Mouse (Mus musculus) gastrocnemius, adult 8-10 months (tissue): ENCODE results near the gene Lin7c. TPM values are rescaled to one million over a fixed set of nuclear protein-coding genes. Genes with fewer than 3 reads are reported as not detected.
A peak's percentile ranks its signal among the peaks of the same experiment; 100 is the strongest.
"Not testable (repeated sequence)": the region's sequence is repeated elsewhere in the genome, so short reads cannot be mapped to it uniquely, and the experiment has no call there.

Experiments used
- DNase-seq, 2 experiments: peaks; one replicate each; pipeline ENCODE4 v3.0.0; 2022; ENCODE audit warnings: low spot score in 2 of 2
- total RNA-seq, 4 experiments: library from RNA; stranded (reverse); gene quantifications; 2 replicates each; pipeline ENCODE4 v1.2.4; 2022

Lin7c gene
- total RNA-seq: 10 to 100 TPM; 25.4 to 28.1 (median 27.6) TPM

DNA sequence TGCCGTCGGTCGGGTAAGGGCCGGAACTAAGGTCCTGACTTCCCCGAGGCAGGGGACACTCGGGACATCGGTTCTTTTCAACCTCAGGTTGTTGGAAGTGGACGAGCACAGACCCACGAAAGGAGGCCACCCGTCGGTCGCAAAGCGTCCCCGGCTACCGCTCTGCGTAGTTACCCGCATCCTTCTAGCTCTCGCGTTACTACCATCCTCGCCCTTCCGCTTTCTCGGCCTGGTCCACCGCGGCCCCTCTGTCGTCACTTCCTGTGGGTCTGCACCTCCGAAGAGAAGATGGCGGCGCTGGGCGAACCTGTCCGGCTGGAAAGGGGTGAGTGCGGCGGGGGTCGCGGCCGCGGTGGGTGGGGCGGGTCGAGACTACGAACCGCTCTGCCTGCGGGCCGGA lies at the start of gene Lin7c:
Gene Lin7c (plus strand): TSS at position 257 of the 400 bp plus-strand sequence.
- DNase-seq: peak; percentile 85 to 91

DNA sequence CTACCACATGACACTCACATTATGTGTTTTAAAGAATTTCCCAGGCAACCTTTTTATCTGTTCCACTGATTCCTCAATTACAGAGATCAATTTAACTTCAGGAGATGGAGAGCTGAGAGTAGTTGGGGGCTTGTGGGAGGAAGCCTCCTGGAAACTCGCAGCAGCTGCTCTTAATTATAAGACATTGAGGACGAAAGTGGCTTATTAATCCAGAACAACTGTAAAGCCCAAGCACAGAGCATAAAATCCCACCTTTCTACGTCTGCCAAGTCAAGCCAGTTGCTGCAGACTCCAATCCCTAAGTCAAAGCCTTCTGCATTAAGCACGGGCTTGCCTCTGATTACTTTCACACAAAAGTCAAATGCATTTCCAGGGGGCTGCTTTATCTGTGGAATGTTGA lies 44.3 kb upstream of the Lin7c start:
- no peak for DNase-seq

DNA sequence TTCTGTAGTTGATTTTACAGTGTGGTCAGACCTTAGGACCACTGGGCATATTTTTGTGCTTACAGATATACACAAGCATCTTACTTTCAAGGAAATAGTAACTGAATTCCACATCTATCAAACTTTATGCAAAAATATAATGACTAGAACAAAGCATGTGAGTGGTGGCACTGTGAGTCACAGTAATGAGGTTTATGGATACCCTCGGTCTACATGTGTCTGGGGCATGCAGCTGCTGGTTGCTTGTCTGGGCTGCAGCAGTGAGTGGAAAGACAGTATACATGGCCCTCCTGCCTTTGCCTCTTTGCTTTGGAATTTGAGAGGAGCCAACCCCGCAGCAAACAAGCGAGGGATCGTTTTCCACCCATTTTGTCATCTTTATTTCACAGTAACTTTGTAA lies 42.3 kb upstream of the Lin7c start:
- DNase-seq: no peak

DNA sequence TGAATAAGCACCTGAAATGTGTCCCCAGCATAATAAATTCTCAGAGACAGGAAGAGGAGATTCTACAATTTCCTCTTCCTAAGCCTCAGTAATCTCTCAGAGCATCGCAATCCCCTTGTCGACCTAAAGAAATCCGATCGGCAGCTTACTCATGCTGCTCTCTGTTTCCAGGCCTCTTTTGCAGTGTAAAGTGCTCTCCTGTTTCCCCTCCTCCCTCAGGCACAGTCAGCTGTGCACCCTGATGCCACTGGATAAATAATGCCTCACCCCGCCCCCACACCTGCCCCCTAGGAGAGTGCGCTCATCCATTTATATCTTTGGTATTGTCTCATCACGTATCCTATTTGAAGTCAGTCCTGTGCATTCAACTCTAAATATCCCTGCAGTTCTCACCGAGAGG lies 41.9 kb upstream of the Lin7c start:
- no peak for DNase-seq

DNA sequence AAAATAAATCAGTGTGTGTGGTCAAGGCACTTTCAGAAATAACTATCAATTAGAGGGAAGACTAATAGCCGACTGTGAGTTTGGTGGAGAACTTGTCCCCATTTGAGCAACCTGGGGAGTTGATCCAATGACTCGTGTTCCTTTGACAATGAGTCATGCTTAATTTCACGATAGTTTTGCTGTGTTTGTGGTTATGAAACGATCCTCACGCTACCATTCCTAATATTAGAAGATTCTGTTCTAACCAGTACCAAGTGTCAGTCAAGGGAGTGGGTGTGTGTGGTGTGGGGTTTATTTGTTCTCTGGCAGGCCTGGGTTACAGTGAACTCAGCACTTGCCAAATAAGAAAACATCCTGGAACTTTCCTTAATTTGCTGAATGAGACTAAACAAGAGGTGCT lies 35.1 kb upstream of the Lin7c start:
- DNase-seq: no peak

DNA sequence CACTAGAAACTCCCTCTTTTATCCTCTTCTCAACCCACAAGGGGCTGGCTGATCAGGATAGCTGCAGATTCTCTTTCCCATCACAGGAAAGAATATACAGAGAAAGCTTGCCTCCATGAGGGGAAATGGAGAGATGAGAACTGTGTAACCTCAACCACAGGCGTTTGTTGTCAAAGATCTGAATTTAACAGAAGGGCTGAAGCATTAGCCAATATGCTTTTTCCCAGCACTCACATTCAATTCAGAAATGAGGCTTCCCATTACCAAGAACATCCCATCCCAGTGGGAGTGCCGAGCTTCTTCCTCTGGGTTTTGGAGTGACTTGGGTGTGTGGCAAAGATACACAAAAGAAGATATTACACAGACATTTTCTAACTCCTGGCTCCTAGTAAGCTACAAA lies 31.0 kb upstream of the Lin7c start:
- no peak for DNase-seq

DNA sequence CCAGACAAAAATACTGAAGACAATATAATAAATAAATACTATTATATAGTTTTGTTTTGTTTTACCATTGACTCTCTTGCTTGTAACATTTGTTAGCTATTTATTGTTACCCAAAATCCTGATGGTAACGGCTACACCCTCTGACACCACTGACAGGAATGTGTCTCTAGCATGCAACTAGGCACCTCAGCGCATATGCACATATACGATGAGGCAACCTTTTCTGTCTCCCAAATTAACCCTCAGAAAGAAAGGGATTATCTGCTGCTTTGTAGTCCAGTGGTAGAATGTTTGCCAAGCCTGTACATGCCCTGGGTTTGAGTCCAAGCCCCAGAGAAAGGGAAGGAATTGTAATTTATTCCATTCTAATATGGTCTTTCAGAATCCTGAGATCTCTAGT lies 29.8 kb upstream of the Lin7c start:
- DNase-seq: no peak

DNA sequence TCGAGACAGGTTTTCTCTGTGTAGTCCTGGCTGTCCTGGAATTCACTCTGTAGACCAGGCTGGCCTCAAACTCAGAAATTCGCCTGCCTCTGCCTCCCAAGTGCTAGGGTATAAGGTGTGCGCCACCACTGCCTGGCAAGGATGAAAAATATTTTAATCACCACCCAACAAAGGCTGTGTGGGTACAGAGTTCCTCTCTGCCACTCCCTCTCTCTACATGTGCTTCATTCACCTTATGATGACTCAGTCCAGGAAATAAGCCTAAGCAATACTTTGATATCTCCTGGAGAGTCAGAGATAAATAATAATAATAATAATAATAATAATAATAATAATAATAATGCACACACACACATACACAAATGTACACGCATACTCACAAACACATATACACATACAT lies 11.2 kb upstream of the Lin7c start:
- DNase-seq: not testable (repeated sequence)

DNA sequence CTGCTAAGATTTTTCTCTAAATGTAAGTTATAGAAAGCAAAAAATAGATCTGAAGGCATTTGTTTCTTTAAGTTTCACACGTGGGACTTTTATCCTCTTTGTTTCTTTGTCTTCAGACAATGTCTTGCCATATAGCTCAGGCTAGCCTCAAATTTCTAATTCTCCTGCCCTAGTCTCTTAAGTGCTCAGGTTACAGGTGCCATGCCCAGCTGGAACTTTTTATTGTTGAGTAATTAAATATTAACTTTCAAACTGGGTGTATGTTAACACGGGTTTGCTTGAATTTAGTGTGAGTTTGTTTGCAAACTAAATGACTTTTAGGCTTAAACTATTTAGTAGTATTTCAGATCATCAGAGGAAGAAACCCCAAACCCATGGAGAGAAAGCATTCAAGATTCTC lies 9.5 kb upstream of the Lin7c start:
- DNase-seq: no peak

DNA sequence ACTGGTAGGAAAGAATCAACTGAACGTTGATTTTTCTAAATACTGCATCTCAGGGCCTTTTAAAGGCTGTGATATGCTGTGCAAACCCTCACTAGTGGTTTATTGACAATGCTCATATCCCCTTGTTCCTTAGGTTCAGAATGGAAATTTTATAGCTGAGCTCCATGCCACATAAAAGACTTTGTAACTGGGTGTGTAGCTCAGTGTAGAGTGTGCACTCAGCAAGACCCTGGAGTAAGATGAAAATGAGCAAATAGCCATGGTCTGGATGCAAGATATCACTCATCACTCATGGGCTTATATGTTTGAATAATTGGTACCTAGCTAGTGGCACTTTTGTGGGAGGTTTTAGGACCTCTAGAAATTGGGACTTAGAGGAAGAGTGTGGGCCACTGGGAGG lies 9.0 kb upstream of the Lin7c start:
- DNase-seq: no peak

DNA sequence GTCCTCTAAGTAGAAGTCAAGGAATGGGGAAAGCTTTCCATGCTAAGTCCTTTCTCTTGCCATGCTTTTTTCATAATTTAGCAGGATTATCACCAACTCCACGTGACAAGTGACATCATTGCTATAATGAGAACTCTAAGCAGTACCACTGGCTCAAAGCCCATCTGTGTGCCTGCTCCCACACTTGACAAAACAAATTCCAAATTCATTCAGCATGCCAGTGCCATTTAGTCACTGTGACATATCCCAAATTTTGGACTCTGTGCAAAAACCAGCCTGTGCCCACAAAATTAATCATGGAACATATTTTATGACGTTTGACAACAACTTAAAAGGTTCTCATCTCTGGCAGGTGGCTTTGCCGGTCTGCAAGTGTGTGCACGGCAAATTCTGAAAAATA lies 6.5 kb upstream of the Lin7c start:
- no peak for DNase-seq

DNA sequence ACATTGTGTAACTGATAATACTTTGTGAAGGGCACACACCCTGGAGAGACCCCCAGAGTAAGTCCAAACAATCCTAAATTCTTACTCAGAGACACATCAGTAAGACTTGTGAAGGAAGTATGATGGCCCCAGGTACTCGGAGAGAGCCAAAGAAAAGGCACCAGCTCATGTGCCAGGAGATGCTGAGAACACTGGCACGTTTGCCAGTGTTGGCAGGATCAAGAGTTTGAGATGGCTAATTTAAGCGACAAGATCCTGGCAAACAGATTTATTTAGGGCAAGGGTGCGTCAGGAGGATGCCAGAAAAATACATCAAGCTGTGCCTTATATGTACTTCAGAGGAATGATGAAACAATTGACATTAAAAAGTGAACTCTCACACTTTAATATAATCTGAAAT lies 6.1 kb upstream of the Lin7c start:
- peak in 1 of 2 experiments; percentile 16 for DNase-seq

DNA sequence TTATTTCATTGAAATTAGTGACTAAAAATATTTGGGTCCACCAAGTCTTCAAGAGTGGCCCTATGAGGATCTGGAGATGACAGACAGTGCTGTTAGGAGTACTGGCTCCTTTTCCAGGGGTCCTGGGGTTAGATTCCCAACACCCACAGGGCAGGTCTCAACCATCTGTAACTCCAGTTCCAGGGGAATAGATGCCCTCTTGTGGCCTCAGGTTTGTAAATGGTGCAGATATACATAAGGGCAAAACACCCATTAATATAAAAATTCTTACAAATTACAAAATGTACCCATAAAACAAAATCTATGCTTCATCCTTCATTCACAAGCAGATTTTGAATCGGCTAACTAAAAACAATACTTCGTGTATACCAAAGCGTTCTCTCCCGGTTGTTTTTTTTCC lies 585 bp upstream of the Lin7c start:
- no peak for DNase-seq

DNA sequence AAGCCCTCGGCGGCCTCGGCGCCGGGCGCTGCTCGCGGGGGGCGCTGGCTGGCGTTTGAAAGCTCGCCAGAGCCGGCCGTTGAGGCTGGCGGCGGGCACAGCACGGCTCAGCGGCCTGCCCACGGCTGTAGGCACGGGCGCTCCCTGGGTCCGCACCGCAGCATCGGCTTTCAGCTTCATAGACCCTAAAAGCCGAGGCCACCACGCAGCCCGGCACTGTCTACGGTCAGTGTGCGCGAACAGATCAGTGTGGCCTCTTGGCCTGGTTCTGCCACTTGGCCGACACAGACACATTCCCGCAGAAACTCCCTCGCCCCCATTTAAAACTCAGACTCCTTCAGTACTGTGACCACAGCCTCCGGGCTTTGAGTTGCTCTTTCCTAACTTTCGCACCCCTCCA lies 378 bp downstream of the Lin7c start:
- DNase-seq: peak; percentile 4 to 15

DNA sequence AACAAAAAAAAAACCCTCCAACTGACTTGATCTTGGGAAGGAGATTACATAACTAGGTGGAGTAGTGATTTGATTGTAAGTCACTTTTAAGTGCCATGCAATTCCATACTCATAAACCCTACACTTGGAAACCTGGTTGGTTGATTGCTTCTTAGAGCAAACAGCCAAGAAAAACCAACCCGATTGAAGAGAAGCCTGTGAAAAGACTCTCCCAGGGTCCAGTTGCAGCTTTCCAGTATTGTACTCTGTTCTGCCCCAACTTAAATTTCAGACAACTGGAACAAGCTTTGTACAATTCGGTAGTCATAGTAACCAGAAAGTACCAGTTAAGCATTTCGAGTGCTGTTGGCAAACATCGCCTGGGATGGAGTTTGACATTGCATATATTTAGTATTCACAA lies 818 bp downstream of the Lin7c start:
- DNase-seq: no peak

DNA sequence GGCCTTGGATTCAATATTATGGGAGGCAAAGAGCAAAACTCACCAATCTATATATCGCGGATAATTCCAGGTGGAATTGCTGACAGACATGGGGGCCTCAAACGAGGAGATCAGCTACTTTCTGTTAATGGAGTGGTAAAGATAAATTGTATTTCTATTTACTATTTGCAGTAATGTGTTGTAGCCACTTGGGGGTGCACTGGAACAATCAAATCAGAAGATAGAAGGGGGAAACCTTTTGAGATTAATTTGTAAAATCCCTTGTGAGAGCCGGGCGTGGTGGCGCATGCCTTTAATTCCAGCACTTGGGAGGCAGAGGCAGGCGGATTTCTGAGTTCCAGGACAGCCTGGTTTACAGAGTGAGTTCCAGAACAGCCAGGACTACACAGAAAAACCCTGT lies 5.7 kb downstream of the Lin7c start:
- DNase-seq: no peak

DNA sequence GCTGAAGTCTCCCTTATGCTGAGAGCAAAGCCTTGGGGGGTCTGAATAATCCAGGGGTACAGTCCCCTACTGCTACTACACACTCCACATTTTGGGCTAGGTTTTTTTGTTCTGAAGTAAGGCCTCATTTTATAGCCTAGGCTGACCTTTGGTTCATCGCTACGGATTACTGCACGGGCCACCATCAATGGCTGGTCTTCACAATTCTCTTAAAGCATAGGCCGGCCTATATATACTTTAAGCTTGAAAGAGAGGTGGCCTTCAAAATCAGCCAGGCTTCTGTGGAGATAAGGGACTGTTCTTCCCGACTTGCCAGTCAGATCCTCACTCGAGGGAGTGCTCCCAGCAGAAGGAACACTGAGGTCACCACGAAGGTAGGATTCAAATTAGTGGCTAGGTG lies 12.2 kb downstream of the Lin7c start:
- no peak for DNase-seq

DNA sequence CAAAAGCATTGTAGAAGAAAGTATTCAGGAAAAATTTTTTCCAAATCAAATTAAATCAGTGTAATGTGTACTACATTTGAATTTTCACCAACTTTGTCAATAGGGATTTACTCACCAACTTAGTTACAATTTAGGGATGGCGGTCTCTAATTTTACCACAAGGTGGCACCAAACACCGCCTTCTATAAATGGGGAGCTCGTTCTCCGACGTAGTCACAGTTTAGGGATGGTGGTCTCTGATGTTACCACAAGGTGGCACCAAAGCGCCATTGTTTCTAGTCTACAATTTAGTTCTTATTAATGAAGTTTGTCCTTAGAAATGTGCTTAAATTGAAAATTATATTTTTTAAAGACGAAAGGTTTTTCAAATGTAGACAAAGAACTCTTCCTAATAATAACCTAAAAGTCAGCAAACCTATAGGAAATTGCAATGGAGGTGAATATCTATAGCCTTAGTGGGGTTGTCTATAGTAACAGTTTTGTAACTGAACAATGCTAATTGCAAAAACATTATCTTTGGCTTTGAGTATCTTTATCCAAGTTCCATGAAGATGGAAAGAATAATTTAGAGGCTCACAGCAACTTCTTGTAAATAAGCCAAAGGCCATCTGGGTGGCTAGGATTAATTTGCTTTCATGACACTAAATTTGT lies 13.6 kb downstream of the Lin7c start:
- peak; percentile 76 to 77 for DNase-seq

DNA sequence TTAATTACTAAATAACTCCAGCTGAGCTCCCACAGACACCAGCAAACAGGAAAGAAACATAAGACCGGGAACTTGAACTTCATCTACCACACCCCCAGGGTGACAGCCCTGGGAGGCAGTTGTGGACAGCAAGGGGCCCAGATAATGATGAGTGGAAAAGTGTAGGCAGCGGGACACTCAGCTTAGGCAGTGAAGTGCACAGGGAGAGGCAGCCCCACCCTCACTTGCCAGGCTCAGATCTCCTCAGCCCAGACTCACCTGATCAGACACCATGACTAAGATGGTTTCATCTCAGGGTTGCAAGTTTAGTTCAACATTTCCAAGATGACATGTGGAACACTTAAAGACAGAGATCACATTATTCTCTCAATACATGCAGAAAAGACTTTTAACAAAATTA lies 18.5 kb downstream of the Lin7c start:
- DNase-seq: no peak

DNA sequence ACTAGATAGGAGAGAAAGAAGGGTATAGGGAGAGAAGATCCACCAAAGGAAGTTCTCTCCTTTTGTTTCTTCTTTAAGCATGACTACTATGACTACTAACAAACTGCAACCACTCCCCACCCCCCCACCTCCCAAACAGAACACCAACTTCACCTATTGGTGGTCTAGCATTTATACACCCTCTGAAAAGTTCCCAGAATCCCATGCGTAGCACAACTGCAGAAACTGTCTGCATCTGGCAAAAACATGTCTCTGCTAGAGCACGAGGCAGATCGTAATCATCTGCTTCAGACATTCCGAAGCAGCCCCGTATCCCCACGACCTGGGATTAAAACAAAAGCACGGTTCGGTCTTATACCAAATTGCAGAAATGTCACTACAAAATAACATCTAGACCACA lies 21.6 kb downstream of the Lin7c start:
- no peak for DNase-seq

DNA sequence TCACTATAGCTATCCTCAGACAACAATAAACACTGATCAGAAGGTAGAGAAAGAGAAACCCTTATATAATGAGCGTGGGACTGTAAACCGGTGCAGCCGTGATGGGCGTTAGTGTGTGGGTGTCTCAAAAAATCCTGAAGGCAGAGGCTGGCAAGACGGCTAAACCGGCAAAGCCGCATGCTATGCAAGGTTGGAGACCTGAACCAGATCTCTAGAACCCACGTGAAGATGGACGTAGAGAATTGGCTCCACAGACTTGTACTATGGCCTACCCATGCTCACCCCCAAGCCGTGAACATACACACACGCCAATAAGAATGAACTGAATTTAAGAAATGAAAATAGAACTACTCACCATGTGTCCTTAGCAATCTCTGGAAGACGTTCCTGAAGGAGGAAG lies 22.1 kb downstream of the Lin7c start:
- no peak for DNase-seq

DNA sequence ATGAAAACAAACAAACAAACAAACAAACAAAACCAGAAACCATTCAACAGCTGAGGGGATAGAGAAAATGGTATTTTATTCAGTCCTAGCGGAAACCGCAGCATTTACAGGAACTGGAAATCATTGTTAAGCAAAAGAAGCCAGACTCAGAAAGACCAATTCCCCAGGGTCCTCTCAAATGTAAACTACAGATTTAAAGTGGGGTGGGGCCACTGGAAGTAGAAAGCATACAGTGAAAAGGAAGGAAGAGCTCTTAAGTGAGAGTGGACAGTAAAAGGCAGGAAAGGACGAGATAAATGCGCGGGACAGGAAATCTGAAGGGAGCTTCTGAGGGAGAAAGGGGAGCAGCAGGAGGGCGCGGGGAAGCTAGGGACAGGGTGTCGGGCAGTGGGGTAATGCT lies 22.6 kb downstream of the Lin7c start:
- no peak for DNase-seq

DNA sequence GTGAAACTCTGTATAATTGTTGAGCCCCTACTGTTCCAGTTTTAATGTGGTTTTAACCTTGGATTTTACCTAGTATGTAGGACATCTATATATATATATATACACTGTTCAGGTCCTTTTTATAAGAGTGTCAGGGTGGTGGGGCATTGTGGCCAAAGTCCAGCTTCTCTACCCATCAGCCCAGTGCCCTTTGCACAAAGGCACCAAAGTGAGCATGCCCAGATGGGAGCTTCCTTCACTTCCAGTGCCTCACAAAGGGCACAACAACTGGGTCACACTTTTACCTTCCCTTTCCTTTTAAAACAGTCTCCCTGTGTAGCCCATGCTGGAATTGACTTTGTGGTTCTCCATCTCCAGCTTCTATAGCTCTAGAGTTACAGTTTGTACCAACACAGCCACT lies 23.9 kb downstream of the Lin7c start:
- no peak for DNase-seq
